Mouse (Mus musculus) liver, embryonic 13.5 days (tissue): ENCODE data around the gene Slco2a1. TPM values are rescaled to one million over a fixed set of nuclear protein-coding genes. Genes with fewer than 3 reads are reported as not detected.
A peak's percentile ranks its signal among the peaks of the same experiment; 100 is the strongest.
"Not testable (repeated sequence)": the region's sequence is repeated elsewhere in the genome, so short reads cannot be mapped to it uniquely, and the experiment has no call there.

Experiments
- ATAC-seq: fragments of 200-750 bp; cut with Nextera tagmentation; 2 replicates; pipeline ENCODE4 v1.8.0; 2017; ENCODE audit warnings: low read depth, mild to moderate bottlenecking, moderate number of reproducible peaks, moderate library complexity
- DNase-seq: peaks from one replicate; pipeline ENCODE4 v3.0.0; 2022
- H3K27ac ChIP-seq: fragments of 300-500 bp; sonication (generic); 2 replicates; pipeline ENCODE4 v1.5.1; 2015; ENCODE audit warnings: moderate library complexity, mild to moderate bottlenecking, inconsistent platforms
- H3K27me3 ChIP-seq: fragments of 300-500 bp; sonication (generic); 2 replicates; pipeline ENCODE4 v1.6.1; 2015; ENCODE audit warnings: mild to moderate bottlenecking, inconsistent platforms
- H3K36me3 ChIP-seq: fragments of 300-500 bp; sonication (generic); 2 replicates; pipeline ENCODE4 v1.6.1; 2015; ENCODE audit warnings: mild to moderate bottlenecking, inconsistent platforms
- H3K4me1 ChIP-seq: fragments of 300-500 bp; sonication (generic); replicated peaks from 2 replicates; pipeline ENCODE4 v1.6.1; 2015; ENCODE audit warnings: inconsistent platforms
- H3K4me2 ChIP-seq: fragments of 300-500 bp; sonication (generic); 2 replicates; pipeline ENCODE4 v1.6.1; 2015; ENCODE audit warnings: inconsistent platforms, mild to moderate bottlenecking, moderate library complexity
- H3K4me3 ChIP-seq: fragments of 300-500 bp; sonication (generic); replicated peaks from 2 replicates; pipeline ENCODE4 v1.5.1; 2015; ENCODE audit warnings: mild to moderate bottlenecking, inconsistent platforms
- H3K9ac ChIP-seq: fragments of 300-500 bp; sonication (generic); 2 replicates; pipeline ENCODE4 v1.6.1; 2015; ENCODE audit warnings: mild to moderate bottlenecking, inconsistent platforms
- H3K9me3 ChIP-seq: fragments of 300-500 bp; sonication (generic); replicated peaks from 2 replicates; pipeline ENCODE4 v1.6.1; 2016; ENCODE audit warnings: inconsistent platforms
- WGBS: fragments of 180-500 bp; shearing (Covaris S2); methylation state at CpG from one replicate; pipeline ENCODE4 v1.1.7; 2015; ENCODE audit not compliant: insufficient replicate concordance; 5-methylcytosine and 5-hydroxymethylcytosine counted together
- polyA plus RNA-seq: library from polyadenylated mRNA; unstranded; fragments of >200 nt; fragmentation: Nextera tagmentation; extraction: Ambion mirVana; gene quantifications from 2 replicates; pipeline ENCODE4 v1.2.1, GENCODE M21; 2015

Slco2a1 gene
- polyA plus RNA-seq, 1 experiment from 2014 or later: 1.5 TPM

- H3K4me2 ChIP-seq: 0 out of 2 replicates have a peak overlapping the region, but pooled peaks have one; percentile 28
- no peaks in the 10 kb centered on the region for H3K36me3 ChIP-seq
- ATAC-seq (peak; percentile 67), DNase-seq (no peak)
- H3K9ac ChIP-seq: no peak overlapping the region
- H3K27ac ChIP-seq: no peak overlapping the region
- H3K27me3 ChIP-seq: no peaks in the 10 kb centered on the region
- H3K4me3 ChIP-seq: no peak overlapping the region
- H3K4me1 ChIP-seq: peaks cover 35% of the 10 kb centered on the region
- H3K9me3 ChIP-seq: no peaks in the 10 kb centered on the region
- WGBS: 41% methylated on average over 9 of the region's 9 CpGs
Observed at GRCm38 (mm10) chr9:103090116-103090875, 101.8 kb downstream of the Slco2a1 start.

- no peak; the same call in 1 of the 2 replicates for ATAC-seq
- Histone ChIP-seq H3K36me3 (no peaks in the 10 kb centered on the region), H3K9me3 (no peaks in the 10 kb centered on the region), H3K4me1 (peaks cover 35% of the 10 kb centered on the region), H3K4me3 (no peak overlapping the region), H3K27ac (no peak overlapping the region), H3K9ac (no peak overlapping the region), H3K4me2 (0 out of 2 replicates have a peak overlapping the region, but pooled peaks have one; percentile 28), H3K27me3 (no peaks in the 10 kb centered on the region)
- 58% methylated on average over 16 of the region's 16 CpGs for WGBS
- DNase-seq: no peak
Observed at GRCm38 (mm10) chr9:103091039-103091883, 102.7 kb downstream of the Slco2a1 start.

GRCm38 (mm10) chr9:103092248-103092647 is 103.7 kb downstream of the Slco2a1 start:
- Histone ChIP-seq H3K36me3 (no peaks in the 10 kb centered on the region), H3K4me2 (peak overlapping the region; percentile 65), H3K9me3 (no peaks in the 10 kb centered on the region), H3K27ac (no peak overlapping the region), H3K4me3 (peak overlapping the region; percentile 41), H3K9ac (no peak overlapping the region), H3K27me3 (no peaks in the 10 kb centered on the region), H3K4me1 (peaks cover 35% of the 10 kb centered on the region)
- peak; percentile 50 for DNase-seq
- WGBS: under 1% methylated on average over 19 of the region's 19 CpGs
- ATAC-seq: peak; percentile 67

GRCm38 (mm10) chr9:103093681-103094080 is 105.2 kb downstream of the Slco2a1 start:
- H3K9me3 ChIP-seq: no peaks in the 10 kb centered on the region
- no peak for ATAC-seq
- peaks cover 35% of the 10 kb centered on the region for H3K4me1 ChIP-seq
- DNase-seq: no peak
- no peak overlapping the region for H3K4me2 ChIP-seq
- 62% methylated on average over 3 of the region's 3 CpGs for WGBS
- no peak overlapping the region for H3K27ac ChIP-seq
- H3K36me3 ChIP-seq: no peaks in the 10 kb centered on the region
- no peak overlapping the region for H3K9ac ChIP-seq
- H3K27me3 ChIP-seq: no peaks in the 10 kb centered on the region
- H3K4me3 ChIP-seq: no peak overlapping the region

DNA sequence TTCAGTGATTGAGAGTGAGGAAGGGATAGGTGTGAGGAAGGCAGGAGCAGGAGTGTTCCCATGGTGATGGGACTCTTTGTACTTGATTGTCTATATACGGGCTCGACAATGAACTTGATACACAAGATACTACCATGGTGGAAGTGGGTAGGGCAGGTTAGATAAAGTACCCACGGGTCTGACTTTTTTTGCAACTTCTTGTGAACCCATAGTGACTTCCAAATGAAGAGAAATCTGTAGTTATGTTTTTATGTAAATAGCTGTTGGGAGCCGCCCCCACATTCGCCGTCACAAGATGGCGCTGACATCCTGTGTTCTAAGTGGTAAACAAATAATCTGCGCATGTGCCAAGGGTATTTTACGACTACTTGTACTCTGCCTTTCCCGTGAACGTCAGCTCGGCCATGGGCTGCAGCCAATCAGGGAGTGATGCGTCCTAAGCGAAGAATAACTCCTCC is 119.9 kb downstream of the Slco2a1 start:
- Histone ChIP-seq H3K4me2 (peak overlapping the region; percentile 50), H3K4me3 (peak overlapping the region; percentile 55), H3K4me1 (peaks cover 12% of the 10 kb centered on the region), H3K27me3 (peaks cover 41% of the 10 kb centered on the region)
- not testable (repeated sequence) for H3K9ac ChIP-seq, H3K9me3 ChIP-seq, H3K27ac ChIP-seq, DNase-seq, H3K36me3 ChIP-seq
- peak; percentile 70 for ATAC-seq
- WGBS: 35% methylated on average over 10 of the region's 14 CpGs

GRCm38 (mm10) chr9:103108943-103109670 is 120.6 kb downstream of the Slco2a1 start:
- 25% methylated on average over 18 of the region's 18 CpGs for WGBS
- Histone ChIP-seq H3K9me3 (no peaks in the 10 kb centered on the region), H3K4me3 (peak overlapping the region; percentile 55), H3K27me3 (peaks cover 49% of the 10 kb centered on the region), H3K27ac (no peak overlapping the region), H3K9ac (peak overlapping the region; percentile 46), H3K4me2 (peak overlapping the region; percentile 71), H3K36me3 (no peaks in the 10 kb centered on the region), H3K4me1 (peaks cover 12% of the 10 kb centered on the region)
- DNase-seq (no peak), ATAC-seq (no peak)

- peaks cover 57% of the 10 kb centered on the region for H3K27me3 ChIP-seq
- peak overlapping the region; percentile 71; the same call in 1 of the 2 replicates for H3K4me2 ChIP-seq
- no peak for DNase-seq
- no peak overlapping the region for H3K9ac ChIP-seq
- H3K27ac ChIP-seq: no peak overlapping the region
- no peaks in the 10 kb centered on the region for H3K9me3 ChIP-seq
- H3K4me1 ChIP-seq: peaks cover 12% of the 10 kb centered on the region
- WGBS: 47% methylated on average over 2 of the region's 2 CpGs
- H3K4me3 ChIP-seq: no peak overlapping the region
- no peak for ATAC-seq
- no peaks in the 10 kb centered on the region for H3K36me3 ChIP-seq
Observed at GRCm38 (mm10) chr9:103109911-103110310, 121.4 kb downstream of the Slco2a1 start.

DNA sequence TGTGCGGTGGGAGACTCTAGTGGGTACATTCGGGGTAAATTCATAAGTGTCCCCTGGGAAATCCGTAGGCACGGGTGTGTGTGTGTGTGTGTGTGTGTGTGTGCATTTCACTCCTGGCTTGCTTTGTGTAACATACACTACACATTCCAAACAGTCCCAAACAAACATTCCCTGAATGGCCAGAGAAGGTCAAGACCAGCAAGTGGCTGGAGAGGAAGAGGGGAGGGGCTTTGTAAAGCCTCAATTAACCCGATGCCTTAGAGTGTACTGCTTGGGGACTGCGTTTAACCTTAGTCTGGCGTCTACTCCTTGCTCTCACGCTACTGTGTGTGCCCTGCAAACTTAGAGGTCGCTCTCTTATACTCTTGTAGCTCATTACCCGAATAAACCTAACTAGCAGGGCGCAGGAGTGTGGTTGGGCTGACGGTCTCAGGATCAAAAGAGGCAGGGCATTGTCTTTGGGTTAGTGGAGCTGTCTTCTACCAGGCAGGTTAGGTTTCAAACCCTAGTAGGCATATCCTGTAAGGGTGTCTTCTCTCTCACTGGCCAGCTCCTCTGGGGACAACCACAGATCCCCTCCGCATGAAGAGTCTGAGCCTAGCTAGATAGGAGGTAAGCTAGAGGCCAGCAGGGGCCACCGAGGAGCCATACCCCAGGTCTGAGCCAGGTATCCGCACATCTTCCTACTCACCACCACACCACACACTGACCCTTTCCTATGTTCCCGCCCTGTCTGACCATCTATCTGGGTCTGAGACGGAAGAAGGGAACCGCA is 122.4 kb downstream of the Slco2a1 start:
- Histone ChIP-seq H3K4me2 (peak overlapping the region; percentile 71), H3K4me1 (peaks cover 12% of the 10 kb centered on the region), H3K27me3 (peaks cover 62% of the 10 kb centered on the region), H3K9ac (0 out of 2 replicates have a peak overlapping the region, but pooled peaks have one; percentile 13), H3K27ac (no peak overlapping the region), H3K4me3 (peak overlapping the region; percentile 55), H3K9me3 (no peaks in the 10 kb centered on the region), H3K36me3 (no peaks in the 10 kb centered on the region)
- DNase-seq (no peak), ATAC-seq (no peak)
- WGBS: 15% methylated on average over 18 of the region's 18 CpGs

- Histone ChIP-seq H3K4me3 (peak within 1 kb of the TSS; percentile 55), H3K36me3 (no peaks in the 10 kb centered on the region), H3K27me3 (peaks cover 62% of the 10 kb centered on the region), H3K4me2 (peak within 1 kb of the TSS; percentile 71), H3K9ac (peak within 1 kb of the TSS; percentile 13; the same call in 1 of the 2 replicates), H3K9me3 (no peaks in the 10 kb centered on the region), H3K4me1 (peaks cover 12% of the 10 kb centered on the region), H3K27ac (no peak within 1 kb of the TSS)
- ATAC-seq (peak; percentile 49; the same call in 1 of the 2 replicates), DNase-seq (no peak)
- WGBS: under 1% methylated on average over 60 of the region's 81 CpGs
Observed at GRCm38 (mm10) chr9:103111621-103112470, 123.3 kb downstream of the Slco2a1 start, which contains the start of gene Rab6b. Gene Rab6b, plus strand, starts transcription at chr9:103111787.
